Mouse (Mus musculus) stomach, postnatal 0 days (tissue): Measurements from ENCODE around the gene Calm5. TPM values are rescaled to one million over a fixed set of nuclear protein-coding genes. Genes with fewer than 3 reads are reported as not detected.
"Not testable (repeated sequence)": the region's sequence is repeated elsewhere in the genome, so short reads cannot be mapped to it uniquely, and the experiment has no call there.

Source experiments
- ATAC-seq: fragments of 200-750 bp; cut with Nextera tagmentation; 2 replicates; pipeline ENCODE4 v1.8.0; 2017; ENCODE audit not compliant: low FRiP score, low TSS enrichment
- DNase-seq: peaks from one replicate; pipeline ENCODE4 v3.0.0-alpha.2; 2016; ENCODE audit warnings: low spot score
- H3K27ac ChIP-seq: fragments of 300-500 bp; sonication (generic); replicated peaks from 2 replicates; pipeline ENCODE4 v1.5.1; 2014; ENCODE audit warnings: mild to moderate bottlenecking, control low read depth
- H3K27me3 ChIP-seq: fragments of 300-500 bp; sonication (generic); 2 replicates; pipeline ENCODE4 v1.6.1; 2014; ENCODE audit warnings: low read length; ENCODE audit not compliant: control insufficient read depth, insufficient read depth
- H3K36me3 ChIP-seq: fragments of 300-500 bp; sonication (generic); 2 replicates; pipeline ENCODE4 v1.6.1; 2014; ENCODE audit warnings: low read length, mixed read lengths; ENCODE audit not compliant: control insufficient read depth, insufficient read depth
- H3K4me1 ChIP-seq: fragments of 300-500 bp; sonication (generic); replicated peaks from 2 replicates; pipeline ENCODE4 v1.6.1; 2014; ENCODE audit warnings: antibody characterized with exemption; ENCODE audit not compliant: control insufficient read depth, insufficient read depth
- H3K4me2 ChIP-seq: fragments of 300-500 bp; sonication (generic); replicated peaks from 2 replicates; pipeline ENCODE4 v1.6.1; 2014; ENCODE audit warnings: low read depth, mild to moderate bottlenecking, control low read depth, moderate library complexity
- H3K4me3 ChIP-seq: fragments of 300-500 bp; sonication (generic); 2 replicates; pipeline ENCODE4 v1.5.1; 2014; ENCODE audit warnings: low read depth, low read length, control low read depth
- H3K9ac ChIP-seq: fragments of 300-500 bp; sonication (generic); 2 replicates; pipeline ENCODE4 v1.6.1; 2014; ENCODE audit warnings: mild to moderate bottlenecking, low read length, control low read depth, mixed read lengths
- H3K9me3 ChIP-seq: fragments of 300-500 bp; sonication (generic); 2 replicates; pipeline ENCODE4 v1.6.1; 2016; ENCODE audit warnings: low read length; ENCODE audit not compliant: control insufficient read depth
- CTCF ChIP-seq: IDR thresholded peaks from 2 replicates; pipeline ENCODE4 v1.5.1; 2016; ENCODE audit warnings: antibody characterized with exemption, low read depth, mild to moderate bottlenecking, moderate library complexity
- EP300 ChIP-seq: optimal IDR thresholded peaks from 2 replicates; pipeline ENCODE3; 2016; ENCODE audit warnings: antibody characterized with exemption
- WGBS: fragments of 180-500 bp; shearing (Covaris S2); extraction: QIAGEN DNeasy Blood & Tissue Kit; methylation state at CpG from one replicate; pipeline ENCODE4 v1.1.7; 2014; 5-methylcytosine and 5-hydroxymethylcytosine counted together
- polyA plus RNA-seq: library from polyadenylated mRNA; unstranded; fragments of >200 nt; fragmentation: Nextera tagmentation; extraction: Ambion mirVana; gene quantifications from 2 replicates; pipeline ENCODE4 v1.2.1, GENCODE M21; 2015

Gene Calm5
- 0.18 TPM in 1 of 2 replicates, not detected in the other for polyA plus RNA-seq

GRCm38 (mm10) chr13:3853648-3854333, at the start of gene Calm5:
Gene Calm5 (plus strand): TSS chr13:3854173.
- H3K27me3 ChIP-seq, DNase-seq, ATAC-seq, H3K36me3 ChIP-seq, H3K9me3 ChIP-seq, H3K27ac ChIP-seq, H3K4me2 ChIP-seq, H3K4me1 ChIP-seq, H3K9ac ChIP-seq, H3K4me3 ChIP-seq: not testable (repeated sequence)
- WGBS: 81% methylated on average over 3 of the region's 3 CpGs

DNA sequence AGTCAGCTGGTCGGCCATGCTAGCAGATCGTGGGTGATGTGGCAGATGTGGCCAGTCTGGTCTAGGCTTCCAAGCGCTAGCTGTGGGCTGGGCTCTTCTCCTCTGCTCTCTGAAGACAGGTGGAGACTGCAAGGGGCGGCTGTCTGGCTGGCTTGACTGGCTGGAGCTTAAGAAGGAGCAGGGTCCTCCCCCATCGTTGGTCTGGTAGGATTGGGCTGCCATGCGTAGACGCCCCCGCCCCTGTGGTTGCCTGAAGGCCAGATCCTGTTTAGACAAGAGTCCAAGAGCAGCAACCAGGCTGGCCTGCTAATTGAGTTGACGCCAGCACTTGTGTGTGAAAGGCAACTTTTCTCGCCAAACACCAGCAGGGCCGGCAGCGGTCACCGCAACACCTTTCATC, 49.8 kb upstream of the Calm5 start, which contains the start of gene Calml3:
TSS of gene Calml3 (minus strand) at position 131 of the 400 bp plus-strand sequence.
- Histone ChIP-seq H3K9ac (no peak within 1 kb of the TSS), H3K27ac (peak within 1 kb of the TSS; percentile 4; the same call in 1 of the 2 replicates), H3K4me2 (no peak within 1 kb of the TSS), H3K4me1 (no peaks in the 10 kb centered on the region), H3K9me3 (no peaks in the 10 kb centered on the region), H3K27me3 (no peaks in the 10 kb centered on the region), H3K4me3 (peak within 1 kb of the TSS; percentile 17; the same call in 1 of the 2 replicates), H3K36me3 (no peaks in the 10 kb centered on the region)
- ATAC-seq (no peak), DNase-seq (no peak)
- WGBS: 71% methylated on average over 13 of the region's 13 CpGs
- TF ChIP-seq EP300: no peak
- TF ChIP-seq CTCF: no peak

- TF ChIP-seq EP300 (no peak), CTCF (no peak)
- Histone ChIP-seq H3K9me3 (no peaks in the 10 kb centered on the region), H3K4me2 (no peak overlapping the region), H3K27ac (no peak overlapping the region; the same call in none of the 2 replicates), H3K4me1 (no peaks in the 10 kb centered on the region), H3K4me3 (no peak overlapping the region), H3K9ac (no peak overlapping the region), H3K36me3 (no peaks in the 10 kb centered on the region), H3K27me3 (no peaks in the 10 kb centered on the region)
- ATAC-seq: no peak
- DNase-seq: no peak
- 34% methylated on average over 2 of the region's 2 CpGs for WGBS
These were observed 48.8 kb upstream of the Calm5 start for GRCm38 (mm10) chr13:3805132-3805531.

- DNase-seq (peak; percentile 31), ATAC-seq (peak; percentile 57)
- H3K4me2 ChIP-seq: no peak overlapping the region
- H3K9ac ChIP-seq: no peak overlapping the region
- peak overlapping the region; percentile 9; the same call in 1 of the 2 replicates for H3K27ac ChIP-seq
- no peak overlapping the region for H3K4me3 ChIP-seq
- H3K4me1 ChIP-seq: no peaks in the 10 kb centered on the region
- H3K9me3 ChIP-seq: no peaks in the 10 kb centered on the region
- 53% methylated on average over 5 of the region's 5 CpGs for WGBS
- no peak for TF ChIP-seq EP300
- no peaks in the 10 kb centered on the region for H3K27me3 ChIP-seq
- no peaks in the 10 kb centered on the region for H3K36me3 ChIP-seq
These were observed 48.3 kb upstream of the Calm5 start for GRCm38 (mm10) chr13:3805638-3806037.

DNA sequence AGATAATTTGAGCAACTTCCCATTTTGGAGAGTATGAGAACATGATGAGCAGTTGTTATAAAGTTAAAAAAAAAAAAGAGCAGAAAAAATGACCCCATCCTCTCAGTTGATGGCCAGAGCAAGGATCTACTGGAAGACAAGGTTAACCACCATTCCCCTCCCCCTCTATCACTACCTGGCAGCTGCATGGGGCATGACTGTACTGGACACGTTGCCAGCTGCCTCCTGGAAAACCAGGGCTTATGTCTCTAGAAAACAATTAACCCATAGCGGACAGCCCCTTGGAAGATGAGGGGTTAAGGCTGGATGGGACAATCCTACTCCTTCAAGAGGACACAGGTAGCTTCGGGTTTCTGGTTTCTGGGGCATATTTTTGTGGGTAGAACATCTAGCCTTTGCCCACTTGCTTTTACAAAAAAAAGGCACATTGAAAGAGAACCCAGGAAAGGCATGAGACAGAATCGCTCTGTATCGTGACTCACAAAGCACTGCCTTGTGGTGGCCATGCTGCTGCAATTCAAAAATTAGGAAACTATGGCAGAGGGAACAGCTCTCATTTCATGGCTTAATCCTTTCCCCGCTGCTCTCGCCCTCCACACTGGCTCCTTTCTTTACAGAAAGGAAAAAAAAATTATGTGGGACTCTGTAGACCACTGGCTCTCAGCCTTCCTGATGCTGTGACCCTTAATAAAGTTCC, 46.7 kb upstream of the Calm5 start:
- Histone ChIP-seq H3K4me2 (no peak overlapping the region), H3K27ac (no peak overlapping the region), H3K9me3 (no peaks in the 10 kb centered on the region), H3K27me3 (no peaks in the 10 kb centered on the region), H3K9ac (no peak overlapping the region), H3K4me1 (no peaks in the 10 kb centered on the region), H3K4me3 (no peak overlapping the region), H3K36me3 (no peaks in the 10 kb centered on the region)
- DNase-seq: no peak
- WGBS: 77% methylated on average over 7 of the region's 7 CpGs
- no peak for TF ChIP-seq EP300
- no peak for TF ChIP-seq CTCF
- ATAC-seq: no peak
